Mouse (Mus musculus) left cerebral cortex, adult 18-20 months (tissue): ENCODE measurements around the gene Trpv2. TPM values are rescaled to one million over a fixed set of nuclear protein-coding genes. Genes with fewer than 3 reads are reported as not detected.

Experiments
- DNase-seq, 2 experiments: peaks; one replicate each; pipeline ENCODE4 v3.0.0; 2021 to 2022; ENCODE audit warnings: low spot score in 2 of 2, mixed read lengths in 1 of 2
- total RNA-seq, 2 experiments: library from RNA; stranded (reverse); gene quantifications; 2 replicates each; pipeline ENCODE4 v1.2.3; 2021

Gene Trpv2
- total RNA-seq, 2 experiments from 2014 or later: 21.1 to 21.2 TPM

DNA sequence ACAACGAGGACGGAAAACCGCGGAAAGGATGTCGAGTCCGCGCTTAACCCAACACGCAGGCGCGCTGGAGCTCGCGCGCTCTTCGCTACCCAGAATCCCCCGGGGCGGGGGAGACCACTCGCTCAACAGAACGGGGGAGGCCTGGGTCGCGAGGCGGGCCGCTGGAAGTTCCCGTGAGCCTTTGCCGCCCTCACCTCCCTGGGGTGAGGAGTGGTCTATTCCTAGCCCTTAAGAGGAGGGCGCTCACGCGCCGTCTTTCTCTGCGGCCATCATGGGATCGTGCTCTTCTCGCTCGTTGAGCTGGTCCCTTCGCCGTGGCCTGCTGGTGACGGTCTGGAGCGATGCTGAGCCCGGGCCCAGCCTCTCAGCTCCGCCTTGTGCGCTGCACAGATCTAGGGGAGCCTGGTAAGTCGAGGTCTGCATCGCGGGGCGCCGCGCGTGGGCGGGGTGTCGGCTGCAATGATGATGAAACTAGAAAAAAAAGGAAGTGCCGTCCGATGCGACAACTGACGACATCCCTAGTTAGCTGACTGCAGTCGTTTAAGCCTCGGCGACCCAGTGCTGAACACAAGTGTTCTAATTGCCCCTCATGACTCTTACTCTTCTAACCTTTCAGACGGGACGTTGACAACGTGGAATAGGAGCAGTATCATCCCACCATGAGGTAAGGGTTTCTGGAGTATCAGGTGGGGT is 28.5 kb downstream of the Trpv2 start:
- peak; percentile 96 to 98 for DNase-seq

DNA sequence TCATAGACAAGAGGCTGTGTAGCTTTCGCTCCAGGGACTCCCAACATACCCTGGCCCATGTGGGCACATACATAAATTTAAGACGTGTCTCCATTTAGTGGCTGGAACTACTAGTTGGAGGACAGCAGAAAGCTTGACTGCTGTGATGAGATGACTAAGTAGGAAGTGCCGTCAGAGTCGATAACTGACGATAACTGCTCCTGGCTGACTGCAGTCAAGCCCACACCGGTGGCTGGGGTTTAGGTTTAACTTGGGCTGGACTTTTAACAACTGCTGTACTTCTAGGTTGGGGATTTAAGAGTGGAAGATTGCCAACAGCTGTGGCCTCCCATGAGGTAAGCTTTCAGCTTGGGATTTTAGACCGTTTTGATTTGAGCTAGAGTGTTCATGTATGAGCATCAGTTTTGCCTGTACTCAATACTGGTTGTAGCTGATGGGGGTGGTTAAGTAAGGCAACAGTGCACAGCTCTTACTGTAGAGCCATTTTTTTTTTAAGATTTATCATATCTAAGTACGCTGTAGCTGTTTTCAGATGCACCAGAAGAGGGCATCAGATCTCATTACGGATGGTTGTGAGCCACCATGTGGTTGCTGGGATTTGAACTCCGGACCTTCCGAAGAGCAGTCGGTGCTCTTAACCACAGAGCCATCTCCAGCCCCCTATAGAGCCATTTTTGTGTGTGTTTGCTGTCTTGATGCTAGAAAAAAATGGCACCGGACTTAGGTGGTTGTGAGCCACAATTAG is 29.2 kb downstream of the Trpv2 start:
- DNase-seq: no peak

- no peak for DNase-seq
These were observed 29.9 kb downstream of the Trpv2 start for GRCm38 (mm10) chr11:62604123-62604706.

- no peak for DNase-seq
These were observed 30.8 kb downstream of the Trpv2 start for GRCm38 (mm10) chr11:62604886-62605618.

DNA sequence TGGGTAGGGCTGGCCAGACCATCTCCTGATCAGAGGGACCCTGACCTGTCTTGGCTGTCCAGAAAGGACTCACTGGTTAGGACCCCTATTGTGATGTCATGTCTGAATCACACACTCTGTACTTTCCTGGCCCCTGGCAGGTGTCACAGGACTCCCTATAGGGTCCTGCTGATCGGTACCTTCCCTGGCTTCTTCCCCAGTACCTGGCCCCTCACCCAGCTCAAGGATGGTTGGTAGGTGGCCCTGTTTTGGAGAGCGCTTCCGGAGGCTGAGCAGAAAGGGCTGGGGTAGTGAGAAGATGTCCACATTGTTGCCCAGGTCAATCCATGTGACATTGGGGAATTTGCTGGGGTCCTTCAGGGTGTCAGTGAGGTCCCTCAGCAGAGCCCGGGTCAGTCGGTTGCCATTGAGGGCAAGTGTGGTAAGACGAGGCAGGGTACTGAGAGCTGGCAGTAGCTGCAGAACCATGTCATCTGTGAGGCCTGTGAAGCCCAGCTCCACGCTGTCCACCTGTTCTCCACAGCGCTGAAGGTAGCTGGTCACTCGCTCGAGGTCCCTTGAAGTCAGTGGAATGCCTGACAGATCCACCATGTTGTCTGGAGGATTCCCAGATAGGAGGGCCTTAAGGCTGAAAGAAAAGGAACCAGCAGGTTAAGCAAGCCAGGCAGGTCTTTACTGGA is 31.5 kb downstream of the Trpv2 start:
- no peak for DNase-seq

- DNase-seq: no peak
These were observed 32.2 kb downstream of the Trpv2 start for GRCm38 (mm10) chr11:62606299-62607169.

DNA sequence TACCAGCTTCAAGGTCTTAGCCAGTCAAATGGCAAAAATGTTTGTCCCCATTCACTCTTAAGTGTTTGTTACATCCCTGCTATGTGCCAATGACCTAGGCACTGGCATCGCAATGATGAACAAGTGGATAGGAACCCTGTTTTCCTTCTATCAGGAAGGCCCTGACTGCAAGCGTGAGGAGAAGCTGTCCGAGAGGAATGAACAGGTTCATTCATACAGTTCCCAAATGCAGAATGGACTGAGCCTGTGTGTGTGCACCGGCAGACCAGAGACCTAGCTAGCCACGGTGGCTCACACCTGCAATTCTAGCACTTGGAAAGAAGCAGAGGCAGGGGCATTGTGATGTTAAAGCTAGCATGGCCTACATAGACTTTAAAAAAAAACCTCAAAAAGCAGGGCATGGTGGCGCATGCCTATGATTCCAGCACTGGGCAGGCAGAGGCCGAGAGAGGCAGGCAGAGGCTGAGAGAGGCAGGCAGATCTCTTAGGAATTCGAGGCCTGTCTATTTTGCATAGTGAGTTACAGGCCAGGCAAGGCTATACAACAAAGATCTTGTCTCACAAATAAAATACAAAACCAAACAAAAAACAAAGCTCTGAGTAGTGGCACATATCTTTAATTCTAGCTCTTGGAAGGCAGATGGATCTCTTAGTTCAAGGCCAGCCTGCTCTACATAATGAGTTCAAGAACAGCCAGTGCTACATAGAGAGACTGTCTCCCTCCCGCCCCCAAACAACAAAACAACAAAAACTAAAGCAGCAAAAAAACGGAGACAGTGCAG is 33.1 kb downstream of the Trpv2 start:
- DNase-seq: no peak

GRCm38 (mm10) chr11:62607952-62608201 is 33.6 kb downstream of the Trpv2 start:
- no peak for DNase-seq

- no peak for DNase-seq
These were observed 34.8 kb downstream of the Trpv2 start for GRCm38 (mm10) chr11:62608826-62609675.

GRCm38 (mm10) chr11:62610304-62610703 is 36.0 kb downstream of the Trpv2 start:
- no peak for DNase-seq

- no peak for DNase-seq
These were observed 38.3 kb downstream of the Trpv2 start for GRCm38 (mm10) chr11:62612604-62613003.

- peak; percentile 93 to 97 for DNase-seq
These were observed 39.5 kb downstream of the Trpv2 start for GRCm38 (mm10) chr11:62613657-62614365.

- no peak for DNase-seq
These were observed 40.7 kb downstream of the Trpv2 start for GRCm38 (mm10) chr11:62614876-62615410.

DNA sequence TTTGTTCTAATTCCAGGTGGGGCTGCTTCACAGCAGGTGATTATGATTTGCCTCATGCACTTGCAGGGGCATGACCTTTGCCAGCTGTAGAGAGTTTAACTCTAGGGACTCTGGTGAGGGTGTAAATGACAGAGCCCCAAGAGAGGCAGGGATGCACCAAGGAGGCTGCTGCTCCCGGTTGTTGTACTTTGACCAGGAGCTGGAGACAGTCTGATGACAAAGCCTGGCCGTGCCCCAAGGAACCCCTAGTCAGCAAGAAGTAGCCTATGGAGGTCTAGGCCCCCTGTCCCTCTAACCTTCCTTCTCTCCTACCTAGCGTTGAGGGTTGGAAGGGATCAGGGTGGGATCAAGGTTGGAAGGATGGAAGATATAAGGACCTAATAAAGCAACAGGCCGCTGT is 41.2 kb downstream of the Trpv2 start:
- no peak for DNase-seq

GRCm38 (mm10) chr11:62621079-62621478 is 46.8 kb downstream of the Trpv2 start:
- DNase-seq: no peak

DNA sequence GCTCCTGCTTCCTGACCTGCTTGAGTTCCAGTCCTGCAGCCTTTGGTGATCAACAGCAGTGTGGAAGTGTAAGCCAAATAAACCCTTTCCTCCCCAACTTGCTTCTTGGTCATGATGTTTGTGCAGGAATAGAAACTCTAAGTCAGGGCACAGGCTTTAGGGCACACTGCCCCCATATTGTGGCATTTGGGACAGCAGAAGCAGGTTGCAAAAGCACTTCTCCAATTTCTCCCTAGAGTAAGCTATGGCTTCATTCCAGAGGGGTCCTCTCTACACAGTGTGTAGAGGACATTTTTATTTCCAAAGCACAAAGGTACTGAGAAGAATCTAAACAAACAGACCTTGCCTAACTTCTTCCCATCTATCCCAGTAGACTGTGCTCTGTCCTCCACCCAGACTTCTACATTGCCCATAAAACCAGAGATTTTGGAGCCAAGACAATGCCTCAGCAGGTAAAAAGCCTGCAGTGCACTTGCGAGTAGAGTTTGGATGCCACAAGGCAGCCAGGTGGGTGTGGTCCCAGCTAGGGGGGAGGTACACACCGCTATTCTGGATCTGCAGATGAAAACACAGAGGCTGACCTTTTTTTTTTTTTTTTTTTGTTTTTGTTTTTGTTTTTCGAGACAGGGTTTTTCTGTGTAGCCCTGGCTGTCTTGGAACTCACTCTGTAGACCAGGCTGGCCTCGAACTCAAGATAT is 47.4 kb downstream of the Trpv2 start:
- DNase-seq: no peak

DNA sequence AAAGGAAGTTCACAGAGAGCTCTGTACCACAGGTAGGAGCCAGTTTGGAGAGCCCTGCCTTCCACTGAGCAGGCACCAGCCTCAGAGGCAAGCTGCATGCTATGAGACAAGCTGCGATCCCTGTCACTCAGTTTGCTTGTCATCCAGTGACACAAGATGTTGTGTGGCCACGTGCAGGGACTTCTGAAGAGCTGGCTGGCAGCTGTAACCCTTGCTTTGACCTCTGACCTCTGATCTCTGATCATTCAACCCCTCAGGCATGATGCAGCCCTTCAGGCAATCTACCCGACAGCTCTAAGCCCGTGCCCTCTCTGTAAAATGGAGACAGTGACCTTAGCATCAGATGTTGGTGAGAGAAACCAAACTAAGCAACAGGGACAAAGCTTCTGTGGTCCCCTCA is 48.6 kb downstream of the Trpv2 start:
- no peak for DNase-seq
